Mouse (Mus musculus): ENCODE measurements around the gene Cpne8. TPM values are rescaled to one million over a fixed set of nuclear protein-coding genes. Genes with fewer than 3 reads are reported as not detected.

Cpne8 gene
- polyA plus RNA-seq, 1 experiment from 2014 or later = 4.6 TPM

- no peak overlapping the region for H3K4me2 ChIP-seq (ENCODE audit: low read depth)
- H3K36me3 ChIP-seq (ENCODE audit: control insufficient read depth, insufficient read depth, low read length) = no peaks in the 10 kb centered on the region
- H3K9ac ChIP-seq (ENCODE audit: low read length) = no peak overlapping the region
- WGBS = 98% methylated on average over 7 of the region's 7 CpGs
- no peaks in the 10 kb centered on the region for H3K9me3 ChIP-seq (ENCODE audit: control insufficient read depth, low read length)
- H3K4me3 ChIP-seq (ENCODE audit: low read depth, low read length) = no peak overlapping the region
- DNase-seq (ENCODE audit: low spot score) = no peak
- no peaks in the 10 kb centered on the region for H3K27me3 ChIP-seq (ENCODE audit: control insufficient read depth, insufficient read depth, low read length)
- ATAC-seq (ENCODE audit: insufficient read depth, low FRiP score, low TSS enrichment) = no peak
- H3K27ac ChIP-seq (ENCODE audit: low read depth, low read length) = no peak overlapping the region
- no peaks in the 10 kb centered on the region for H3K4me1 ChIP-seq (ENCODE audit: control insufficient read depth, insufficient read depth, low read length)
Observed at GRCm38 (mm10) chr15:90548589-90548988, 130.6 kb downstream of the Cpne8 start.

GRCm38 (mm10) chr15:90543447-90543846, 135.8 kb downstream of the Cpne8 start:
- no peaks in the 10 kb centered on the region for H3K9me3 ChIP-seq (ENCODE audit: control insufficient read depth, low read length)
- 59% methylated on average over 5 of the region's 5 CpGs for whole genome bisulfite sequencing
- no peak overlapping the region for H3K9ac ChIP-seq (ENCODE audit: low read length)
- no peaks in the 10 kb centered on the region for H3K27me3 ChIP-seq (ENCODE audit: control insufficient read depth, insufficient read depth, low read length)
- no peaks in the 10 kb centered on the region for H3K36me3 ChIP-seq (ENCODE audit: control insufficient read depth, insufficient read depth, low read length)
- ATAC-seq (ENCODE audit: insufficient read depth, low FRiP score, low TSS enrichment) (no peak), DNase-seq (ENCODE audit: low spot score) (no peak)
- H3K4me2 ChIP-seq (ENCODE audit: low read depth) = no peak overlapping the region
- no peaks in the 10 kb centered on the region for H3K4me1 ChIP-seq (ENCODE audit: control insufficient read depth, insufficient read depth, low read length)
- no peak overlapping the region for H3K4me3 ChIP-seq (ENCODE audit: low read depth, low read length)
- no peak overlapping the region for H3K27ac ChIP-seq (ENCODE audit: low read depth, low read length)

GRCm38 (mm10) chr15:90542126-90542525, 137.1 kb downstream of the Cpne8 start:
- H3K9ac ChIP-seq (ENCODE audit: low read length) = no peak overlapping the region
- no peaks in the 10 kb centered on the region for H3K4me1 ChIP-seq (ENCODE audit: control insufficient read depth, insufficient read depth, low read length)
- H3K27ac ChIP-seq (ENCODE audit: low read depth, low read length) = no peak overlapping the region
- no peaks in the 10 kb centered on the region for H3K36me3 ChIP-seq (ENCODE audit: control insufficient read depth, insufficient read depth, low read length)
- no peak for DNase-seq (ENCODE audit: low spot score)
- no peak overlapping the region for H3K4me2 ChIP-seq (ENCODE audit: low read depth)
- no peaks in the 10 kb centered on the region for H3K9me3 ChIP-seq (ENCODE audit: control insufficient read depth, low read length)
- no peak overlapping the region for H3K4me3 ChIP-seq (ENCODE audit: low read depth, low read length)
- H3K27me3 ChIP-seq (ENCODE audit: control insufficient read depth, insufficient read depth, low read length) = no peaks in the 10 kb centered on the region
- no peak for ATAC-seq (ENCODE audit: insufficient read depth, low FRiP score, low TSS enrichment)

- no peaks in the 10 kb centered on the region for H3K36me3 ChIP-seq (ENCODE audit: control insufficient read depth, insufficient read depth, low read length)
- no peak for ATAC-seq (ENCODE audit: insufficient read depth, low FRiP score, low TSS enrichment)
- no peak overlapping the region for H3K9ac ChIP-seq (ENCODE audit: low read length)
- no peaks in the 10 kb centered on the region for H3K9me3 ChIP-seq (ENCODE audit: control insufficient read depth, low read length)
- no peak overlapping the region for H3K27ac ChIP-seq (ENCODE audit: low read depth, low read length)
- no peak overlapping the region for H3K4me2 ChIP-seq (ENCODE audit: low read depth)
- WGBS = 78% methylated on average over 5 of the region's 5 CpGs
- no peaks in the 10 kb centered on the region for H3K4me1 ChIP-seq (ENCODE audit: control insufficient read depth, insufficient read depth, low read length)
- no peaks in the 10 kb centered on the region for H3K27me3 ChIP-seq (ENCODE audit: control insufficient read depth, insufficient read depth, low read length)
- no peak overlapping the region for H3K4me3 ChIP-seq (ENCODE audit: low read depth, low read length)
- no peak for DNase-seq (ENCODE audit: low spot score)
Observed at GRCm38 (mm10) chr15:90536311-90537202, 142.7 kb downstream of the Cpne8 start.

- no peaks in the 10 kb centered on the region for H3K9me3 ChIP-seq (ENCODE audit: control insufficient read depth, low read length)
- H3K27ac ChIP-seq (ENCODE audit: low read depth, low read length) = no peak overlapping the region
- no peaks in the 10 kb centered on the region for H3K36me3 ChIP-seq (ENCODE audit: control insufficient read depth, insufficient read depth, low read length)
- DNase-seq (ENCODE audit: low spot score) (no peak), ATAC-seq (ENCODE audit: insufficient read depth, low FRiP score, low TSS enrichment) (no peak)
- 38% methylated on average over 7 of the region's 7 CpGs for WGBS
- H3K4me1 ChIP-seq (ENCODE audit: control insufficient read depth, insufficient read depth, low read length) = no peaks in the 10 kb centered on the region
- H3K4me3 ChIP-seq (ENCODE audit: low read depth, low read length) = no peak overlapping the region
- no peak overlapping the region for H3K9ac ChIP-seq (ENCODE audit: low read length)
- no peaks in the 10 kb centered on the region for H3K27me3 ChIP-seq (ENCODE audit: control insufficient read depth, insufficient read depth, low read length)
- no peak overlapping the region for H3K4me2 ChIP-seq (ENCODE audit: low read depth)
Observed at GRCm38 (mm10) chr15:90535730-90536129, 143.5 kb downstream of the Cpne8 start.

- H3K36me3 ChIP-seq (ENCODE audit: control insufficient read depth, insufficient read depth, low read length) = no peaks in the 10 kb centered on the region
- H3K4me1 ChIP-seq (ENCODE audit: control insufficient read depth, insufficient read depth, low read length) = no peaks in the 10 kb centered on the region
- H3K27me3 ChIP-seq (ENCODE audit: control insufficient read depth, insufficient read depth, low read length) = no peaks in the 10 kb centered on the region
- ATAC-seq (ENCODE audit: insufficient read depth, low FRiP score, low TSS enrichment) = no peak
- H3K4me2 ChIP-seq (ENCODE audit: low read depth) = no peak overlapping the region
- 95% methylated on average over 4 of the region's 4 CpGs for WGBS
- H3K9ac ChIP-seq (ENCODE audit: low read length) = no peak overlapping the region
- H3K4me3 ChIP-seq (ENCODE audit: low read depth, low read length) = no peak overlapping the region
- no peak overlapping the region for H3K27ac ChIP-seq (ENCODE audit: low read depth, low read length)
- H3K9me3 ChIP-seq (ENCODE audit: control insufficient read depth, low read length) = no peaks in the 10 kb centered on the region
- DNase-seq (ENCODE audit: low spot score) = no peak
Observed at GRCm38 (mm10) chr15:90512769-90513168, 166.5 kb downstream of the Cpne8 start.

- Histone ChIP-seq H3K4me3 (ENCODE audit: low read depth, low read length) (no peak overlapping the region), H3K27me3 (ENCODE audit: control insufficient read depth, insufficient read depth, low read length) (no peaks in the 10 kb centered on the region), H3K4me1 (ENCODE audit: control insufficient read depth, insufficient read depth, low read length) (no peaks in the 10 kb centered on the region), H3K4me2 (ENCODE audit: low read depth) (no peak overlapping the region), H3K27ac (ENCODE audit: low read depth, low read length) (no peak overlapping the region), H3K9ac (ENCODE audit: low read length) (no peak overlapping the region), H3K9me3 (ENCODE audit: control insufficient read depth, low read length) (no peaks in the 10 kb centered on the region), H3K36me3 (ENCODE audit: control insufficient read depth, insufficient read depth, low read length) (no peaks in the 10 kb centered on the region)
- ATAC-seq (ENCODE audit: insufficient read depth, low FRiP score, low TSS enrichment) (no peak), DNase-seq (ENCODE audit: low spot score) (no peak)
- 85% methylated on average over 3 of the region's 3 CpGs for WGBS
Observed at GRCm38 (mm10) chr15:90497080-90497479, 182.2 kb downstream of the Cpne8 start.

- H3K36me3 ChIP-seq (ENCODE audit: control insufficient read depth, insufficient read depth, low read length) = no peaks in the 10 kb centered on the region
- DNase-seq (ENCODE audit: low spot score) (no peak), ATAC-seq (ENCODE audit: insufficient read depth, low FRiP score, low TSS enrichment) (no peak)
- no peak overlapping the region for H3K4me2 ChIP-seq (ENCODE audit: low read depth)
- WGBS = 76% methylated on average over 6 of the region's 6 CpGs
- no peak overlapping the region for H3K4me3 ChIP-seq (ENCODE audit: low read depth, low read length)
- no peaks in the 10 kb centered on the region for H3K27me3 ChIP-seq (ENCODE audit: control insufficient read depth, insufficient read depth, low read length)
- H3K27ac ChIP-seq (ENCODE audit: low read depth, low read length) = no peak overlapping the region
- H3K9ac ChIP-seq (ENCODE audit: low read length) = no peak overlapping the region
- H3K4me1 ChIP-seq (ENCODE audit: control insufficient read depth, insufficient read depth, low read length) = no peaks in the 10 kb centered on the region
- H3K9me3 ChIP-seq (ENCODE audit: control insufficient read depth, low read length) = no peaks in the 10 kb centered on the region
Observed at GRCm38 (mm10) chr15:90491558-90491957, 187.7 kb downstream of the Cpne8 start.

- H3K9me3 ChIP-seq (ENCODE audit: control insufficient read depth, low read length) = no peaks in the 10 kb centered on the region
- no peak overlapping the region for H3K9ac ChIP-seq (ENCODE audit: low read length)
- 94% methylated on average over 7 of the region's 7 CpGs for WGBS
Observed at GRCm38 (mm10) chr15:90490186-90490585, 189.0 kb downstream of the Cpne8 start.

More at GRCm38 (mm10) chr15:90490186-90490585, 189.0 kb downstream of the Cpne8 start:
- no peaks in the 10 kb centered on the region for H3K36me3 ChIP-seq (ENCODE audit: control insufficient read depth, insufficient read depth, low read length)
- H3K27me3 ChIP-seq (ENCODE audit: control insufficient read depth, insufficient read depth, low read length) = no peaks in the 10 kb centered on the region
- DNase-seq (ENCODE audit: low spot score) = no peak
- no peak overlapping the region for H3K4me3 ChIP-seq (ENCODE audit: low read depth, low read length)
- H3K27ac ChIP-seq (ENCODE audit: low read depth, low read length) = no peak overlapping the region
- no peak overlapping the region for H3K4me2 ChIP-seq (ENCODE audit: low read depth)
- no peak for ATAC-seq (ENCODE audit: insufficient read depth, low FRiP score, low TSS enrichment)
- no peaks in the 10 kb centered on the region for H3K4me1 ChIP-seq (ENCODE audit: control insufficient read depth, insufficient read depth, low read length)
